Mouse (Mus musculus): Measurements from ENCODE around the gene Pcna.
A peak's percentile ranks its signal among the peaks of the same experiment; 100 is the strongest.
"Not testable (repeated sequence)": the region's sequence is repeated elsewhere in the genome, so short reads cannot be mapped to it uniquely, and the experiment has no call there.

Pcna gene

DNA sequence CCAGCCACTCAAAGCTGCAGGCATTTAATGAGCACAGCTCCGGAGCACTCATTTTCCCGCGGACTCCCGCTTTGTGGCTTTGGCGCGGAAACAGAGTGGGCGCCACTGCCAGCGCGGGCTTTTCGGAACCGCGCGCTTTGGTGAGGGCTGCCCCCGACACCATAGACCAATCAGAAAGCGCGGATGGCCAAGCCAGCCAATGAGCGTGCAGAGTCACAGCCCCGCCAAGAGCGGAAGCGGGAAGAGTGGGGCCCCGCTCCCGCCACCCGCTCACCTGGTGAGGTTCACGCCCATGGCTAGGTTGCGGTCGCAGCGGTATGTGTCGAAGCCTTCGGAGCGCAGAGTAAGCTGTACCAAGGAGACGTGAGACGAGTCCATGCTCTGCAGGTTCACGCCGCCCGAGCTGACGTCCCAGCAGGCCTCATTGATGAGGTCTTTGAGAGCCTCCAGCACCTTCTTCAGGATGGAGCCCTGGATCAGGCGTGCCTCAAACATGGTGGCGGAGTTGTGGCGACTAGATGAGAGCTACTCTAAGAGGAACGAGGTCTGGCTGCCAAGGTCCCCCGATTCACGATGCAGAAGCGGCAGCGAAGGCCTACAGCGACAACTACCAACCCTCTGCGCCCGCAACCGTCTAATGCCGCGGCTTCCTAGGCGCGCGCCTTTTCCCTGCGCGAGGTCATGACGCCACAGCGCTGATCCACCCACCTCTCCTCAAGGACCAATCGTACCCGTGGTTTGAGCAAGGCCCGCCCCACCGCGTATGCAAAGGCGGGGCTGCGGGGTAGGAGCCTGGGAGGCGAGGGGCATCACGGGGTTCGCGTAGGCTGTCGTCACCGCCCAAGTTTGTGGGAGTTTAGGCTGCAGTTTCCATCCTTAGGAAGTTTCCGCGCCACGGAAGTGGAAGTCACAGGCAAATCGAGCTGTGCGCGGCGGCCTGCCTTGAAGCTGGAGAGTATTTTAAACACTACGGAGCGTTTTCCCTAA is at the start of gene Pcna:
Pcna (minus strand) TSS at position 773 of the 987 bp plus-strand sequence.
- peak; percentile 97 for DNase-seq (ENCODE audit: low spot score)

DNA sequence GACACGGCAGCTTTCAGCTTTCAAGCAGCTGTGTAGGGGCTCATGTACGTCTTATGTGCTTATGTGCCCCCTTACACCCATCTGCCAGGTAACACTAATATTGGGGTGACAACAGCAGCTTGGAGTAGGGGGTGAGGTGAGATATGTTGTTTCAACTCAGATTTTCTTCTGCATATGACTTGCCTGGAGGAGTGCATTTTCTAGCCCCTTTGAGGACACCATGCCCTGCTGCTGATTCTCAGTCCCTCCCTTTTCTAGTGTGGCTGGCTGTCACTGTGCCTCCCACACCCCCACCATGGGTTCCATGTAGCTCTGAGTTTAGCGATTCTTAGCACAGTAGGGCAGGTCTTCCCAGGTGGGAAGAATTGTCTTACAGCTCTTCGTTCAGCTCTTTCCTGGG is 48.3 kb upstream of the Pcna start:
- no peak for DNase-seq (ENCODE audit: low spot score)

DNA sequence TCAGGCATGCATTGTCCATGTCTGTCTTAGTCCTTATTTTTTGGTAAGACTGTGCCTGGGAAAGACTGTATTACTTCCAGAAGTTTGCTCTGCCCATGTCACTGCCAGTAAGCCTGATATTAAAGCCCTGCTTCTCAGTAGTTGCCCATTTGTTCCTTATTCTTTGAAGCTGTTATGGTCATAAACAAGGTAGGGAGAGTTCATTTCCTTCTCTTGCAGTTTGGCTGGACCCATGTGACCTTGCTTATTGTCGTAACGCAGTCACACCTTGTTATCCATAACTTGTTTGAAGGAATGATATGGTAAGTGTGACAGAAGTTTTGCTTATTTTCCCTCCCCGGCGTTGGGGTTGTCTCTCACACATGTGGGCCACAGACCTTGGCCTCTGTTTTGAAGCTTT is 45.1 kb upstream of the Pcna start:
- no peak for DNase-seq (ENCODE audit: low spot score)

DNA sequence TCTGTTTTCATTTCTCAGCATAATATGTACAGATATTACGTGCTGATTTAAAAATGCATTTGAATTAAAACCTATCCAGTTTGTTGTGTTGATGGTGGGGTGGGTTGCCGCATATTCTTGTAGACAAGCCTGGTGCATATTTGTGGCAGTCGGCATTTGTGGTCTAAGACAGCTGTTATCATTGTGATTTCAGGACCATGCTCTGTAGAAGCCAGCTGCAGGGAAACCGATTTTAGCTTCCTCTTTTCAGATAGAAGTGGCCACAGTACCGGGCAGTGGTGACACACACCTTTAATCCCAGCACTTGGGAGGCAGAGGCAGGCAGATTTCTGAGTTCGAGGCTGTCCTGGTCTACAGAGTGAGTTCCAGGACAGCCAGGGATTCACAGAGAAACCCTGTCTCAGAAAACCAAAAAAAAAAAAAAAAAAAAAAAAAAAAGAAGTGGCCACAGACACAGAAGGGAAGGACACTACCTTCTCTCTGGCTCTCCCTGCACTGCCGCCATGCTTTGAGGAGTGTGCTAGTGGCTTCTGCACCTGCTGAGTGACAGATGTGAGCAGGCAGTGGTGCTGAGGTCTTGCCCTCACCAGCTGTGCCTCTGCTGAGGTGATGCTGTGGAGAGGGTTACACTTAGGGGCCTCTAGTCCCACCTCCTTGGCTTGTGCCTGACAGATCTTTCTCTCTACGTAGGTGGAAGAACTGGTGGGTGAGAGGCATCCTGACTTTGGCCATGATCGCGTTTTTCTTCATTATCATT is 40.8 kb upstream of the Pcna start:
- no peak for DNase-seq (ENCODE audit: low spot score)

DNA sequence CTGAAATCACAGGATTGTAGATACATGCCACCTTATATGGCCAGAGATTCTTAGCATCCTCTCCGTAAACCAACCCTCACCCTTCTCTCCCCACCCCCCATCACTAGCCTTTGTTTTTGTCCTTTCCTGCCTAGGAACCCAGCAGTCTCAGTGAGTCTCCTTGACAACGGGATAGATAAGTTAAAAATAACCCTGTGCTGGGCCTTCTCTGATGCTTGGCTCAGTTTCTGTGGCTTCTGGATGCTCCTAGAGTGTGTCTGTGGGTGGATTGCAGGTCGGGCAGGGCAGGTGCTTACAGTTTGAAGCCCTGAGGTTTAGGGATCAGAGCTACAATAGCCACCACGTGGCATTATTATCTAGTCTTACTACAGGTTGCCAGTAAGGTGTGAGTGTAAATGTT is 39.0 kb upstream of the Pcna start:
- peak; percentile 52 for DNase-seq (ENCODE audit: low spot score)

DNA sequence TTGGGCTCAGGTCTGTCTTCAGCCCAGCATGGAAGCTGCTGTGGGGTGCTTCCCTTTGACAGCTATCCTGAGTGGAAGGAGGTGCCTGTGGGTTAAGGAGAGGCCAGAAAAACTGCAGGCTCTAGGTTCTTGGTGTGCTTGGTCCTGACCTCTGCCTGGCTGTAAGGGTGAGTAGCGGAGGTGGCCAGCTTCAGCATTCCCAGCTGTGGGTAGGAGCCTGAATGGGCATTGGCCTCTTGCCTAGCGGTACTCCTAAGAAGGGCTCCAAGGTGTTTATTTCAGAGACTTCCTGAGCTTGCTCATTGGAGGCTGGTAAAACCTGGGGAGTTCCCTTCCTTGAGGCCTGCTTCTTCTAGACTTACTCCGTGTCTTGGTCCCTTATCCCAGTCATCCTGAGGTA is 38.2 kb upstream of the Pcna start:
- no peak for DNase-seq (ENCODE audit: low spot score)

DNA sequence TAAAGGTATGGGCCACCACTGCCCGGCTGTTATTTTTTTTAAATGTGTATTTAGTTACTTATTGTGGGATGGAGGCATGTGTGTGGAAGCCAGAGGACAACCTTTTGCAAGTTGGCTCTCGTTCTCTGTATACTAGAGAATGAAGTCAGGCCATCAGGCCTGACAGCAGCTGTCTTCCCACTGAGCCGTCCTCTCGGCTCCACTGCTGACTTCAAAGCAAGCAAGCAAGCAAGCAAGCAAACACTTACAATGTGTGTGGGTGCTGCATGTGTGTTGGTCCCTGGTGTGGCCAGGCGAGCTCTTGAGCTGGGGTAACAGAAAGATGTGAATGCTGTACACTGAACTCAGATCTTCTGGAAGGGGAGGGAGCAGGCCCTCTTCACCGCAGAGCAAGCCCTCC is 37.7 kb upstream of the Pcna start:
- no peak for DNase-seq (ENCODE audit: low spot score)

DNA sequence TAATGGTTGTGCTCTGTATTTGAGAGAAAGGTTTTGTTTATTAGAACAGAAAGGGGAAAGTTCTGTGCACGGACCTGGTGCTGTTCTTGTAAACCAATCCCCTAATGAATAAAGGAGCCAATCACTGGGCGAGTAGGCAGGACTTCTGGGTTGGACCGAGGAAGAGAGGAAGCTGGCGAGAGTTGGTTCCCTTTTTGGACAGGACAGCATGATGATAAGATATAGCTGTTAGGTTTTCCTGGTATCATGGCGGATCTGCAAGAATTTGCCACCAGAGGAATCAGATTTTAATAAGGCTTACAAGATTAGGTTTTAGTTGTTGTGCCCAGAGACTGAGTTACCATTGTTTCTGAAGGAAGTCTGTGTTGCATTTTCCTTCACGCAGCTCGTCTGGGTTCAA is 36.1 kb upstream of the Pcna start:
- not testable (repeated sequence) for DNase-seq (ENCODE audit: low spot score)

DNA sequence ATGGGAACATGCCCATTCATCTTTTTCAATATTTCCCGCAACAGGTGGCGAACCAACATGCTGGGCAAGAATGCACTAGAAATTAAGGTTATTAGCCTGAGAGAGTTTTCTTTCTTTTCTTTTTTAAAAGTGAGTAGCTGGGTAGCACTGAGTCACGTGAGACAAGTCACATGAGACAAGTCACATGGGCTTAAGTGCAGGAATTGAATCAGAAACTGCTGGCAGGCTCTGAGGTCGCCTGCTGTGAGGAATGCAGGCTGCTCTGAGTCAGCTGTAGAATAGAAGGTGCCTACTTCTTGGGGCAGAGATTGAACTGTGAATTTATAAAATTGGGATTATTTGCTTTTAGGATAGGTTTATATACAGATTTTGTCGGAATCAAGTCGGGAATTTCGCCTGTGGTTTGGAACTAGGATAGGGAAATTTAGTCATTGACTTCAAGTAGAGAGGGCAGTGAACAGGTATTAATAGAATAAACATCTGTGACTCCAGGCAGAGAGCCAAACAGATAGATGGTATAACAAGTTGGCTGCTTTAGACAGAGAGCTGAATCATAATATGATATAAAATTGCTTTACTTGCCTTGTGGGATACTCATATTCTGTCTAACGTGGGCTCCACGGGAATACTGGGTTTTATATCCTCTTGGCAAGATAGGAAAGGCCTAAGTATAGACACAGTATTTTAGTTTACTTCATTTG is 33.4 kb upstream of the Pcna start:
- DNase-seq (ENCODE audit: low spot score), result no peak

DNA sequence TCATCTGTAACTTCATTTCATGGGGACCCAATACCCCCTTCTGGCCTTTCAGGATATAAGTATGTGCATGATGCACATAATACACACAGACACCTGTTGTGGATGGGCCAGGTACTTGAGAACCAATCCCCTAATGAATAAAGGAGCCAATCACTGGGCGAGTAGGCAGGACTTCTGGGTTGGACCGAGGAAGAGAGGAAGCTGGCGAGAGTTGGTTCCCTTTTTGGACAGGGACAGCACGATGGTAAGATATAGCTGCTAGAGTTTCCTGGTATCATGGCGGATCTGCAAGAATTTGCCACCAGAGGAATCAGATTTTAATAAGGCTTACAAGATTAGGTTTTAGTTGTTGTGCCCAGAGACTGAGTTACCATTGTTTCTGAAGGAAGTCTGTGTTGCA is 32.6 kb upstream of the Pcna start:
- not testable (repeated sequence) for DNase-seq (ENCODE audit: low spot score)

DNA sequence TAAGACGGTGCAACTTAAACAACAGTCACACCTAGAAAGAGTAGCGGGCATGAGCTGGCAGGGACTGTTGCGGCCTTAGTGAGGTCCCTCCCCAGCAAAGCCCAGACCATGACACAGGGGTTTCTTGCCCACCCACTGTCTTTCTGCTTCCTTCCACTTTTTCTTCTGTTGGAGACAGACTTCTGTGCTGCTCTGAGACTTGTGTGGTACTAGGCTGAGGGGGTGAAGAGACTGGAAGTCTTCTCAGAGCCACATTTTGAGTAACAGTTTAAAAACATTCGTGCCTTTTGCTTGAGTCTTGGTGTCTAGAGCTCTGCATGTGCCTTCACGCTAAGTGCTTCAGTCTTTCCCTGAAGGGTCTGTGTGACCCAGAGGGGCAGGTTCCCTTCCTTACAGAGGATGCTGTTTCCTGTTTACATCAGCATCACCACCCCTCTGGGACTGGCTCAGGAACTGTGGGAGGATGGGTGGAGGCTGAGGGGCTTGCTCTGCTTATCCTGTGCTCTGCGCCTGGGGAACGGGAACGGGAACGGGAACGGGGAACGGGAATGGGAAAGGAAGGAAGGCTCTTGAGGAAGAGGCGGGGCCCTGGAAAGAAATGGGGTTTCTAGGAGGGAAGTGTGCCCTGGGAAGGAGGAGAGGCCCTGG is 31.5 kb upstream of the Pcna start:
- no peak for DNase-seq (ENCODE audit: low spot score)

DNA sequence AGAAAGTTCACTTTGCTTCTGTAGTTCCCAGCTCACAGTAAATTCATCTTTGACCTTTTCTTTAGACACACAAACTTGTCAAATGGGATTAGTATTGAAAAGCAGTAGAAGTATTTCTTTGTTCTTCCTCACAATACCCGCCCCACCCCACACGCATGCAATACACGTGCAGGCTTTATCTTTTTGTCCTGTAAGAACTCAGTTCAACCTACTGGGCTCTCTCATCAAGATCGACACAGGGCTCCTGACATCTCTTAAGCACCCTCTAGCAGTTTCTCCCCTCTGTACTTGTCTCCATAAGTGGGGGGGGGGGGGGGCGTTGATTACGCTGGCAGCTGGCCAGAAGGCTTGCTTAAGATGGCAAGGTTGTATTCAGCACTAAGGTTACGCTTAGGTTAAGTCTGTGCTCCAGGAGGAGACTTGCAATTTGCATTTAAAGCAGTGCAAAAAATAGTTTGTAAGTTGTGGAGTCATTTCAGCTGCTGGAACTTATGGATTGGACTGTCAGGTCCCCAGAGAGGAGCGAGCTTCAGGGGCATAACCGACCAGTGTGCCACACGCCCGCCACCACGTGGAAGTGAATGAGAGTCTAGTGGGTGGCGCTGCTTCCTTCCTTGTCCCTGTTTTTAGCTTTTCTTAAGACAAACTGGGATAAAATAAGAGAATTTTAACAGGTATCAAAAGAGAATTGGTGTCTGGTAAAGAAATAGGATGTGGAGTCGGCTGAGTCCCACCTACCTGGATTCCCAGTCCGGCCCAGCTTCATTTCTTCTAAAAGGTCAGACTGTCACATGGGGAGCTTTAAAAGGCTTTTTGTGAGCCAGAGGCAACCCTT is 30.3 kb upstream of the Pcna start:
- no peak for DNase-seq (ENCODE audit: low spot score)

DNA sequence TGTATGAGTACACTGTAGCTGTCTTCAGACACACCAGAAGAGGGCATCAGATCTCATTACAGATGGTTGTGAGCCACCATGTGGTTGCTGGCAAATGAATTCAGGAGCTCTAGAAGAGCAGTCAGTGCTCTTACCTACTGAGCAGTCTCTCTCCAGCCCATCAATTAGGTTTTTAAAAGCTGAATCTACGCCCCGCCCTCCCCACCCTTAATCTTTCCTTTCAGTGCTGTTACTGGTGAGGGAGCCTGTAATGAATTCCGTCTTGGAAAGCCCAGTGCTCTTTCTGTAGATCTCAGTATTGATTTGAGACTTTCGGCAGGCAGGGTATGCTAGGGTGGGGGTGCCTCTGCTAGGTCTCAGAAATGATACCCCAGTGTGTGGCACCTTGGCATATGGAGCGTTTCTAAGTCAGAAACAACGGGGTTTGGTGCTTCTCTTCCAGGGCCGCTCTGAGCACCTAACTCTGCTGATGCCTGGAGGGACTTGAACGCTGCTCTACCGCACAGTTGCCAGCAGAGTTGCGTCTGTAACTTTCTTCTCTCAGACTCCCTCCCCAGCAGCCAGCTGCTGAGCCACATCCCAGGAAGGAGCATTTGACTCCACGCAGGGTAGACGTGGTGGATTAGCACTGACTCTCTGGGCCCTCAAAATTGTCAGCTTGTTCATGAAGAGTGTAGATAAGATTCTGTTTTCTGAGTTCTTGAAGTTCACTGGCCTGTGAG is 29.5 kb upstream of the Pcna start:
- no peak for DNase-seq (ENCODE audit: low spot score)

DNA sequence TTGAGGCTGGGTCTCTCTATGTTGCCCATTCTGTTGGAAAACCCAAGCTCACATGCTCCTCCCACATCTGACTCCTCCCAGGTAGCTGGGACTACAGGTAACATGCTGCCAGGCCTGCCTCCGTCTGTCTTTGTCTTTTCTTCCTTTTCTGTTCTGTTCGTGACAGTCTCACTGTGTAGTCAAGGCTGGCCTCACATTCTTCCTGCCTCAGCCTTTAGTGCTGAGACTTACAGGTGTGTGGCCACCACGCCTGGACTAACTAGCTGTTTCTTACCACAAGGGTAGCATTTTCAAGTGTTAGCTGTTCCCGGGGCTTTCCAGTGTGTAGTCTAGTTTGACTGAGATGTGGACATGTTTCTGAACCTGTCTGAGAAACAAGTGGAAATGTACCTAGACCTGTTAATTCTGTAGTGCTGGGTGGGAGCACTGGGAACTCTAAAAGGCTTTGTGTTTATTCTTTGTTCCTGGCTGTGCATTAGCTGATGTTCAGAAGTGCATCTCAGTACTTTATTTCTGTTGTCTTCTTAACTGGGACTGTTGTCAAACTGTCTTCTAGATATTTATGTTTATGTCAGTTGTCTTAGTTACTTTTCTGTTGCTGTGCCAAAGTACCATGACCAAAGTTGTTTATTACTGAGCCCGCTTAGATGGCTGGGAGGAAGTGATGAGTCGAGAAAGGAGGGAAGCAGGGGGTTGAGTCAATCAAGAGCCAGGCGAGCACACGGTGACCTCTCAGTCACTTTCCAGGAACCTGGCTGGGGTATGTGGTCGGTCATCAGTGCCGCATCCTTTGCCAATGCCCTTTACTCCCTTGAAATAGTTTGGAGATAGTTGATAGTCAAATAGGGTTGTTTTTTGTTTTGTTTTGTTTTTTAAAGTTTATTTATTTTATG is 28.7 kb upstream of the Pcna start:
- no peak for DNase-seq (ENCODE audit: low spot score)

DNA sequence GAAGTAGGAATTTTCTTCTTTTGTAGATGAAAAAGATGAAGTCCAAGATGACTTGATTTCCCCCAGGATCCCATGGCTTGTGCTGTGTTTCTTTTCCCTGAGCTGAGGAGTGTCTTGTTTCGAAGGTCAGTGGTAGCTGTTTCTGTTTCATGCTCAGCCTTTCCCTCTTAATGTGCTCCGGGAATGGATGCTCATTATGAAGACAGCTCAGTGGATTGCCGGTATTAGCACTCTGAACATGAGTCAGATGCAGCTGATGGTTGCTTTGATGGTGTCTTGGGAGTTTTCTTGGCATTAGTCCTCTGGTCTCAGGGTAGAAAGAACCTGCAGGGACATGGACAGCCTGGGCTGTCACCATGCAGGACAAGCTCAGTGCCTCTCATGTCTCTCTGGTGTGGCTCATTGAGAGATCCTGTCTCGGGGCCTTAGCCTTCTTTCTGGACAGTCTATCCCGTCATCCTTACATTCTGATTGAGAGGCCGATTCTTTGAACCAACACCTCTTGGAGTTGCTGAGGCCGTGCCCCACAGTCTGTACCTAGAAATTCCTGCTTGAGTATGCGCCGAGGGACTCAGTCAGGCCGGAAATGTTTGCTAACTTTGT is 27.5 kb upstream of the Pcna start:
- DNase-seq (ENCODE audit: low spot score), result no peak

DNA sequence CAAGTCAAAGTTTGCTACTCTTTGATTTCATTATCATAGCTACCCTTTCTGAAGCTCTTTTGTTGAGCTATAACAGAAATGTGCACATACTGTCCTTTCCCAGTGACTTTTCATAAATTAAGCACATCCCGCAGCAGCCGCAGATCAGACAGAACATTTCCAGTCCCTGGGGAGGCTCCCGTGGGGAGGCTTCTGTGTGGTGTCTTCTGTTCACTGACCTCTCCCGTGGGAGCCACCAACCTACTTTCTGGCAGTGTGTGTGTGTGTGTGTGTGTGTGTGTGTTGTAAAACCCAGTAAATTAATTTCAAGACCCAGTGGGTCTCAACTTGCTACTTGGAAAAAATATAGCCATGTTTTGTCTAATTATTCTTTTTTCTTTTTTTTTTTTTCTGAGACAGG is 26.9 kb upstream of the Pcna start:
- DNase-seq (ENCODE audit: low spot score), result no peak

DNA sequence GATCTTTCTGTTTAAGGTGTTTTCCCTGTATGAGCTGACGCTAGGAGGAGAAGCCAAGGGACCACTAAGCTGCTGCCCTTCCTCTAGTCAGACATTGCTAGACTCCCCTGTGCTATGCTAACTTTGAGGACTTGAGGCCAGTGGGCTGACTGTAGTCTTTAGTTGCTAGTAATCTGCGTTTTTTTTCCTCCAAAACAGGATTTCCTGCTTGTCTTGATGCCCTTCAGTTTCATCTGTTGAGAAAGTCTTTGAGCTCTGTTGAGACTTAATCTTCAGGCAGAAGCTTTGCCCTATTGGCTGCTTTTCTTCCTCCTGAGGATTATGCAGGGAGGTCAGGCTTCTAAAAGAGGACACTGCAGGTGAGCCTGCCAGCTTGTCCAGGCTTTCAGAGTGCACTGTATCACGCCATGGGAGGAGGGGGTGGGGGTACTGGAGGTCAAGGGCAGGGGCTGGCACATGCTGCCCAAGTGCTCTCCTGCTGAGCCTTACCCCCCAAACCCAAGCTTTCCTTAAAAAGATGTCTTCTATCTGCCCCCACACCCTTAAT is 26.3 kb upstream of the Pcna start:
- no peak for DNase-seq (ENCODE audit: low spot score)

DNA sequence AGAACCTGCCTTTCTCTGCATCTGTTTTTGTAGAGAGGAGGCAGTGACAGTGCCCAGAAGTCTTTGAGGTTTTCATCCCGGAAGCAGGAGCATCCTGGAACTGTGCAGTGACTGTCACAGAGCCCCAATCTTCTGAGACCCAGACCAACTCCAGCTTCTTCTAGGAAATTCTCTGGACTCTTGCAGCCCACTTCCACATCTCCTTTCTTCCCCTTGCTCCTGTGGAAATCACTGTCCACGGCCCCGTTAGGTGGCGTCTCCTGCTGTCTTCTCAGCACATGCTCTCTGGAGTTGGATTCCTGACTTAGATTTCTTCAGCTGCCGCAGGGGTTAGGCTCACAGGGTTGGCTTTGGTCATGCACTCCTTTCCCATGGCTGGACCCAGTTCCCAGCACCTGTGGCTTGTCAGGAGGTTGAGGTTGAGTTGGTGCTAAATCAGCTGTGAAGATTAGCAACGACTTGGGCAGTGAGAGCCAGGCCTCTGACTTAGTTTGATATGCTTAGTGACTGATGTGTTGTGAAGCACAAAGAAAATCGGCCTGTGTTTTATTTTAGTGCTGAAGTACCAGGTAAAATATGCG is 25.2 kb upstream of the Pcna start:
- no peak for DNase-seq (ENCODE audit: low spot score)

All from layer of hippocampus, adult 11-12 months (tissue).